Mouse (Mus musculus) bone marrow, adult 2 months (tissue): ENCODE measurements around the gene Nasp.

Experiments used
- CTCF ChIP-seq: fragments of 200-500 bp; IDR thresholded peaks from 2 replicates; pipeline ENCODE4 v1.5.1; 2011; ENCODE audit warnings: low read length, control low read depth; ENCODE audit not compliant: control insufficient read depth, insufficient read depth
- POLR2A ChIP-seq: fragments of 200-500 bp; IDR thresholded peaks from 2 replicates; pipeline ENCODE4 v1.6.1; 2011; ENCODE audit warnings: low read depth, mild to moderate bottlenecking, control low read depth, low read length, borderline replicate concordance; ENCODE audit not compliant: control insufficient read depth

- no peak for TF ChIP-seq POLR2A
- no peak for TF ChIP-seq CTCF
Measured at GRCm38 (mm10) chr4:116650365-116650764, 22.6 kb upstream of the Nasp start.
